Mouse (Mus musculus): ENCODE results near the gene Efcab6. TPM values are rescaled to one million over a fixed set of nuclear protein-coding genes. Genes with fewer than 3 reads are reported as not detected.

Gene Efcab6
- 0.93 and 1.6 TPM in 2 replicates for polyA plus RNA-seq (2012; rRNA removed)

GRCm38 (mm10) chr15:84065140-84065539 is at the start of gene Efcab6:
TSS of gene Efcab6 (minus strand) at chr15:84065379.

GRCm38 (mm10) chr15:84105105-84105923 is 40.1 kb upstream of the Efcab6 start, which contains the start of gene Sult4a1:
TSS of gene Sult4a1 (minus strand) at chr15:84105754.

Other genes with a start within 250 kb of the Efcab6 start
- gene Sult4a1, start 40.4 kb upstream of the Efcab6 start, polyA plus RNA-seq (2012; rRNA removed): 81.3 and 85.5 TPM in 2 replicates
- gene Pnpla5, start 57.8 kb upstream of the Efcab6 start, polyA plus RNA-seq (2012; rRNA removed): not detected in 2 replicates
- 9.5 and 10.9 TPM in 2 replicates for gene Pnpla3, start 102.5 kb upstream of the Efcab6 start, polyA plus RNA-seq (2012; rRNA removed)
- gene Samm50, start 126.9 kb upstream of the Efcab6 start, polyA plus RNA-seq (2012; rRNA removed): 27.2 and 29.6 TPM in 2 replicates
- gene Parvb, start 166.7 kb upstream of the Efcab6 start, polyA plus RNA-seq (2012; rRNA removed): 11.3 and 15.9 TPM in 2 replicates

Measured in central nervous system, embryonic 14 days (tissue).